Mouse (Mus musculus): Measurements from ENCODE around the gene Cd33. TPM values are rescaled to one million over a fixed set of nuclear protein-coding genes. Genes with fewer than 3 reads are reported as not detected.
A peak's percentile ranks its signal among the peaks of the same experiment; 100 is the strongest.

The Cd33 gene
- polyA plus RNA-seq, 1 experiment from 2014 or later, result 5.1 TPM

- TF ChIP-seq CTCF (IDR thresholded peaks at IDR 0.05; ENCODE audit: low read depth), result no peak
- TF ChIP-seq EP300 (IDR thresholded peaks at IDR 0.05; ENCODE audit: low read depth), result no peak
- no peak for DNase-seq
- Histone ChIP-seq H3K4me1 (ENCODE audit: insufficient read depth) (no peaks in the 10 kb centered on the region), H3K4me2 (ENCODE audit: low read depth, low read length) (no peak overlapping the region), H3K27me3 (ENCODE audit: insufficient read depth, low read length) (peaks cover 8% of the 10 kb centered on the region; the same call in 1 of the 2 replicates), H3K9me3 (ENCODE audit: low read length) (no peaks in the 10 kb centered on the region), H3K9ac (replicated peaks) (no peak overlapping the region), H3K36me3 (replicated peaks; ENCODE audit: insufficient read depth, low read length) (no peaks in the 10 kb centered on the region), H3K4me3 (ENCODE audit: low read depth, low read length) (no peak overlapping the region), H3K27ac (ENCODE audit: low read depth) (no peak overlapping the region)
- 67% methylated on average over 8 of the region's 8 CpGs for WGBS (ENCODE audit: insufficient replicate concordance)
- no peak for ATAC-seq
Observed at GRCm38 (mm10) chr7:43482090-43482716, 62.0 kb downstream of the Cd33 start.

- Histone ChIP-seq H3K4me1 (ENCODE audit: insufficient read depth) (no peaks in the 10 kb centered on the region), H3K9ac (replicated peaks) (no peak overlapping the region), H3K4me3 (ENCODE audit: low read depth, low read length) (no peak overlapping the region), H3K27ac (ENCODE audit: low read depth) (no peak overlapping the region), H3K9me3 (ENCODE audit: low read length) (no peaks in the 10 kb centered on the region), H3K4me2 (ENCODE audit: low read depth, low read length) (no peak overlapping the region), H3K27me3 (ENCODE audit: insufficient read depth, low read length) (peaks cover 18% of the 10 kb centered on the region), H3K36me3 (replicated peaks; ENCODE audit: insufficient read depth, low read length) (no peaks in the 10 kb centered on the region)
- WGBS (ENCODE audit: insufficient replicate concordance), result 50% methylated on average over 3 of the region's 3 CpGs
- ATAC-seq, result no peak
- no peak for DNase-seq
- TF ChIP-seq CTCF (IDR thresholded peaks at IDR 0.05; ENCODE audit: low read depth) (no peak), EP300 (IDR thresholded peaks at IDR 0.05; ENCODE audit: low read depth) (no peak)
Observed at GRCm38 (mm10) chr7:43481191-43481590, 63.0 kb downstream of the Cd33 start.

- no peak for ATAC-seq
- WGBS (ENCODE audit: insufficient replicate concordance), result 2% methylated on average over 13 of the region's 13 CpGs
Observed at GRCm38 (mm10) chr7:43476376-43476775, 67.9 kb downstream of the Cd33 start.

GRCm38 (mm10) chr7:43475706-43476105, 68.5 kb downstream of the Cd33 start:
- H3K9me3 ChIP-seq (ENCODE audit: low read length), result no peaks in the 10 kb centered on the region
- H3K4me3 ChIP-seq (ENCODE audit: low read depth, low read length), result no peak overlapping the region
- no peak overlapping the region for H3K27ac ChIP-seq (ENCODE audit: low read depth)
- no peak overlapping the region for H3K4me2 ChIP-seq (ENCODE audit: low read depth, low read length)
- DNase-seq, result no peak
- H3K27me3 ChIP-seq (ENCODE audit: insufficient read depth, low read length), result peaks cover 35% of the 10 kb centered on the region
- no peaks in the 10 kb centered on the region for H3K36me3 ChIP-seq (replicated peaks; ENCODE audit: insufficient read depth, low read length)
- TF ChIP-seq CTCF (IDR thresholded peaks at IDR 0.05; ENCODE audit: low read depth) (peak; percentile 27; the same call in 1 of the 2 replicates), EP300 (IDR thresholded peaks at IDR 0.05; ENCODE audit: low read depth) (no peak)
- no peak for ATAC-seq
- H3K9ac ChIP-seq (replicated peaks), result no peak overlapping the region
- H3K4me1 ChIP-seq (ENCODE audit: insufficient read depth), result no peaks in the 10 kb centered on the region
- 8% methylated on average over 23 of the region's 23 CpGs for WGBS (ENCODE audit: insufficient replicate concordance)

More at GRCm38 (mm10) chr7:43476376-43476775, 67.9 kb downstream of the Cd33 start:
- Histone ChIP-seq H3K27me3 (ENCODE audit: insufficient read depth, low read length) (peaks cover 35% of the 10 kb centered on the region), H3K4me2 (ENCODE audit: low read depth, low read length) (no peak overlapping the region), H3K4me3 (ENCODE audit: low read depth, low read length) (no peak overlapping the region), H3K4me1 (ENCODE audit: insufficient read depth) (no peaks in the 10 kb centered on the region), H3K36me3 (replicated peaks; ENCODE audit: insufficient read depth, low read length) (no peaks in the 10 kb centered on the region), H3K27ac (ENCODE audit: low read depth) (no peak overlapping the region), H3K9me3 (ENCODE audit: low read length) (no peaks in the 10 kb centered on the region), H3K9ac (replicated peaks) (no peak overlapping the region)
- DNase-seq, result no peak
- no peak for TF ChIP-seq CTCF (IDR thresholded peaks at IDR 0.05; ENCODE audit: low read depth)
- TF ChIP-seq EP300 (IDR thresholded peaks at IDR 0.05; ENCODE audit: low read depth), result no peak

Other genes starting within 250 kb of the Cd33 start
- gene Zfp715, start 231.1 kb downstream of the Cd33 start, polyA plus RNA-seq (2015; fragmentation: Nextera tagmentation; extraction: Ambion mirVana), result 3.9 and 4.1 TPM in 2 replicates
- 0.71 and 0.96 TPM in 2 replicates for gene Siglecf, start 193.1 kb downstream of the Cd33 start, polyA plus RNA-seq (2015; fragmentation: Nextera tagmentation; extraction: Ambion mirVana)
- 2.9 and 3.5 TPM in 2 replicates for gene Siglecg, start 136.2 kb downstream of the Cd33 start, polyA plus RNA-seq (2015; fragmentation: Nextera tagmentation; extraction: Ambion mirVana)
- not detected in 2 replicates for gene Lim2, start 116.8 kb downstream of the Cd33 start, polyA plus RNA-seq (2015; fragmentation: Nextera tagmentation; extraction: Ambion mirVana)
- 12.6 and 16.2 TPM in 2 replicates for gene Nkg7, start 107.4 kb downstream of the Cd33 start, polyA plus RNA-seq (2015; fragmentation: Nextera tagmentation; extraction: Ambion mirVana)
- gene Cldnd2, start 103.6 kb downstream of the Cd33 start, polyA plus RNA-seq (2015; fragmentation: Nextera tagmentation; extraction: Ambion mirVana), result 0.22 TPM in 1 of 2 replicates, not detected in the other
- 759 and 760 TPM in 2 replicates for gene Etfb, start 100.3 kb downstream of the Cd33 start, polyA plus RNA-seq (2015; fragmentation: Nextera tagmentation; extraction: Ambion mirVana)
- gene Gm45233, start 100.3 kb downstream of the Cd33 start, polyA plus RNA-seq (2015; fragmentation: Nextera tagmentation; extraction: Ambion mirVana), result 0.25 TPM in 1 of 2 replicates, not detected in the other
- gene Vsig10l, start 81.3 kb downstream of the Cd33 start, polyA plus RNA-seq (2015; fragmentation: Nextera tagmentation; extraction: Ambion mirVana), result 0.70 and 1.4 TPM in 2 replicates
- not detected in 2 replicates for gene Iglon5, start 54.4 kb downstream of the Cd33 start, polyA plus RNA-seq (2015; fragmentation: Nextera tagmentation; extraction: Ambion mirVana)
- gene 4931406B18Rik, start 38.5 kb downstream of the Cd33 start, polyA plus RNA-seq (2015; fragmentation: Nextera tagmentation; extraction: Ambion mirVana), result not detected in 2 replicates
- gene Zfp658, start 17.8 kb upstream of the Cd33 start, polyA plus RNA-seq (2015; fragmentation: Nextera tagmentation; extraction: Ambion mirVana), result 0.14 and 0.26 TPM in 2 replicates
- gene Zfp719, start 35.2 kb upstream of the Cd33 start, polyA plus RNA-seq (2015; fragmentation: Nextera tagmentation; extraction: Ambion mirVana), result 1.3 TPM in 2 replicates
- not detected in 2 replicates for gene Zfp819, start 62.7 kb upstream of the Cd33 start, polyA plus RNA-seq (2015; fragmentation: Nextera tagmentation; extraction: Ambion mirVana)
- gene Ceacam18, start 90.3 kb upstream of the Cd33 start, polyA plus RNA-seq (2015; fragmentation: Nextera tagmentation; extraction: Ambion mirVana), result 0.14 TPM in 1 of 2 replicates, not detected in the other
- gene Siglece, start 115.7 kb upstream of the Cd33 start, polyA plus RNA-seq (2015; fragmentation: Nextera tagmentation; extraction: Ambion mirVana), result 5.1 and 5.8 TPM in 2 replicates
- 3.2 and 4.5 TPM in 2 replicates for gene Ctu1, start 127.6 kb upstream of the Cd33 start, polyA plus RNA-seq (2015; fragmentation: Nextera tagmentation; extraction: Ambion mirVana)
- not detected in 2 replicates for gene Klk14, start 146.0 kb upstream of the Cd33 start, polyA plus RNA-seq (2015; fragmentation: Nextera tagmentation; extraction: Ambion mirVana)
- not detected in 2 replicates for gene Klk13, start 168.1 kb upstream of the Cd33 start, polyA plus RNA-seq (2015; fragmentation: Nextera tagmentation; extraction: Ambion mirVana)
- not detected in 2 replicates for gene Klk12, start 224.5 kb upstream of the Cd33 start, polyA plus RNA-seq (2015; fragmentation: Nextera tagmentation; extraction: Ambion mirVana)
- not detected in 2 replicates for gene Klk11, start 230.2 kb upstream of the Cd33 start, polyA plus RNA-seq (2015; fragmentation: Nextera tagmentation; extraction: Ambion mirVana)
- gene Klk10, start 236.6 kb upstream of the Cd33 start, polyA plus RNA-seq (2015; fragmentation: Nextera tagmentation; extraction: Ambion mirVana), result not detected in 2 replicates
- not detected in 2 replicates for gene Klk9, start 247.5 kb upstream of the Cd33 start, polyA plus RNA-seq (2015; fragmentation: Nextera tagmentation; extraction: Ambion mirVana)

Data from liver, postnatal 0 days (tissue).